Mouse (Mus musculus): ENCODE data around the gene Igfbp2. TPM values are rescaled to one million over a fixed set of nuclear protein-coding genes. Genes with fewer than 3 reads are reported as not detected.
A peak's percentile ranks its signal among the peaks of the same experiment; 100 is the strongest.

The Igfbp2 gene
- total RNA-seq, 1 experiment, result 1,066 TPM

DNA sequence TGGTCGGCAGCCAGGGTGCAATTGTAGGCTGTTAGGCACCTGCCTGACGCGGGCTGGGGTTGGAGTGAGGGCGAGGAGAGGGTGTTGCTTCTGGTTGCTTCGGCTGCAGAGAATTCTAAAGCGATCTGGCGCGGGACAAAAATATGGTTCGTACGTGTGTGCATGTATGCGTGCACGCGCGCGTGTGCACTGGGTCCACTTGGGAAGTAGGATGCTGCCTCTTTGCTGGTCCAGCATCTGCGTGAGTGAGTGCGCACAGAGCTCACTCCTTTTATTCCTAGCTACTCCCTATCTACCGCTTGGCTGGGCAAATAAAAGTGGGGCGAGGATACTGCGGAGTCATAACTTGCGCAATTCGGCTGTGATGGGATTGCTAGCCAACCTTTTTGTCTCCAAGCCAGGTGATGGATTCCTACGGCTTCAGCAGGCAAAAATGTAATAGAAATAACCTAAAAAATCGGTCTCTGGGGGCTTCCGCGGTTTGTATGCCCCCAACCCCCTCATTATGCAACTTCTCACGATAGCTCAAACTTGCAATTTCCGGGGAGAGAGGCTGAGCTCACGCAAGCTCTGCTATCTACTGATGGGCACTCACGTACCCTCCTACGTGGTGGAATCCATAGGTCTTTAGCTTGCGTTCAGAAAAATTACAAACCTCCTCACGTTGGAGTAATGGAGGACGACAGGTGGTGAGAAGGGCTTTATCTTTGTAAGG lies 47.6 kb downstream of the Igfbp2 start:
- Histone ChIP-seq H3K27ac (ENCODE audit: insufficient read depth, low read depth, low read length, poor library complexity, severe bottlenecking) (no peak overlapping the region), H3K4me1 (ENCODE audit: control insufficient read depth in 2 of 2, insufficient read depth in 2 of 2, low read length in 2 of 2, poor library complexity in 1 of 2) (no peaks in the 10 kb centered on the region; a peak in 2 of 4 replicates), H3K36me3 (ENCODE audit: control insufficient read depth, insufficient read depth, low read length, poor library complexity, severe bottlenecking) (no peaks in the 10 kb centered on the region), H3K9ac (ENCODE audit: insufficient read depth, low read depth, low read length, poor library complexity, severe bottlenecking) (no peak overlapping the region), H3K9me3 (ENCODE audit: control insufficient read depth, insufficient read depth, low read depth, low read length) (no peaks in the 10 kb centered on the region), H3K4me3 (ENCODE audit: insufficient read depth in 1 of 2, low read depth in 1 of 2, low read length in 2 of 2, poor library complexity in 1 of 2, severe bottlenecking in 1 of 2) (peak overlapping the region; percentile 31 to 61; a peak in 3 of 4 replicates)
- in situ Hi-C loops (cut with MboI; ENCODE audit: low sequenced_read_pairs in 2 of 2, unreplicated experiment in 2 of 2), result loop anchor here in 1 of 2 experiments (10.0 kb wide), 1 partner anchor 953 kb away; no protein-coding TSS in a partner anchor
- no peak for TF ChIP-seq ZNF384 (IDR thresholded peaks at IDR 0.05; ENCODE audit: low read depth, low read length)
- TF ChIP-seq ZC3H11A (IDR thresholded peaks at IDR 0.05; ENCODE audit: borderline replicate concordance, low read depth, low read length), result no peak
- TF ChIP-seq CHD2 (IDR thresholded peaks at IDR 0.05; ENCODE audit: low read depth, low read length), result no peak
- TF ChIP-seq HCFC1 (IDR thresholded peaks at IDR 0.05; ENCODE audit: borderline replicate concordance, insufficient read depth, low read length), result no peak
- TF ChIP-seq MAFK (IDR thresholded peaks at IDR 0.05; ENCODE audit: insufficient read depth, low read depth, low read length), result no peak
- DNase-seq (ENCODE audit: low read depth, low spot score), result no peak

- no peak overlapping the region for H3K9ac ChIP-seq (ENCODE audit: insufficient read depth, low read depth, low read length, poor library complexity, severe bottlenecking)
Observed at GRCm38 (mm10) chr1:72872521-72872920, 48.2 kb downstream of the Igfbp2 start.

DNA sequence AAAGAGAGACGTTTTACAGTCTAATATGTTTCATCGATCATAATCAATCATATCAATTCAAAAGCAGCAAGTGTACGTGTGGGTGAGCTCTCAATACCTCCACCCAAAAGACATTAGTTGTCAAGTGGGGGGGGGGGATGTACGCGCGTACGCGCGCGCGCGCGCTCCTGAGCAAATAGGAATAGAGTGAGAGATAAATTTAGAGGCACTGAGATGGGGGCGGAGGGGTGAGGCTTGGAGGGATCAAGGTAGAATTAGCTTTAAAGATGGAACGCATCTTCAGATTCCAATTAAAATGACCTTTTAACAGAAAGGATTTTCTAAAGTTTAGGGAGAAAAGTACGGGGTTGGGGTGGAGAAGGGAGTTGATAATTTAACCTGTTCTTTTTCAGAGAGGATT lies 48.8 kb downstream of the Igfbp2 start:
- in situ Hi-C loops (cut with MboI; ENCODE audit: low sequenced_read_pairs in 2 of 2, unreplicated experiment in 2 of 2), result loop anchor here in 1 of 2 experiments (10.0 kb wide), 1 partner anchor 952 kb away; no protein-coding TSS in a partner anchor
- Histone ChIP-seq H3K9me3 (ENCODE audit: control insufficient read depth, insufficient read depth, low read depth, low read length) (no peaks in the 10 kb centered on the region), H3K36me3 (ENCODE audit: control insufficient read depth, insufficient read depth, low read length, poor library complexity, severe bottlenecking) (no peaks in the 10 kb centered on the region), H3K9ac (ENCODE audit: insufficient read depth, low read depth, low read length, poor library complexity, severe bottlenecking) (no peak overlapping the region), H3K4me1 (ENCODE audit: control insufficient read depth in 2 of 2, insufficient read depth in 2 of 2, low read length in 2 of 2, poor library complexity in 1 of 2) (no peaks in the 10 kb centered on the region; a peak in 2 of 4 replicates), H3K4me3 (ENCODE audit: insufficient read depth in 1 of 2, low read depth in 1 of 2, low read length in 2 of 2, poor library complexity in 1 of 2, severe bottlenecking in 1 of 2) (peak overlapping the region; percentile 63 to 69; a peak in 3 of 4 replicates), H3K27ac (ENCODE audit: insufficient read depth, low read depth, low read length, poor library complexity, severe bottlenecking) (no peak overlapping the region)
- no peak for DNase-seq (ENCODE audit: low read depth, low spot score)
- TF ChIP-seq MAFK (IDR thresholded peaks at IDR 0.05; ENCODE audit: insufficient read depth, low read depth, low read length), result no peak
- TF ChIP-seq CHD2 (IDR thresholded peaks at IDR 0.05; ENCODE audit: low read depth, low read length), result no peak
- TF ChIP-seq HCFC1 (IDR thresholded peaks at IDR 0.05; ENCODE audit: borderline replicate concordance, insufficient read depth, low read length), result no peak
- TF ChIP-seq ZNF384 (IDR thresholded peaks at IDR 0.05; ENCODE audit: low read depth, low read length), result no peak
- TF ChIP-seq ZC3H11A (IDR thresholded peaks at IDR 0.05; ENCODE audit: borderline replicate concordance, low read depth, low read length), result no peak

More at GRCm38 (mm10) chr1:72872521-72872920, 48.2 kb downstream of the Igfbp2 start:
- in situ Hi-C loops (cut with MboI; ENCODE audit: low sequenced_read_pairs in 2 of 2, unreplicated experiment in 2 of 2), result loop anchor here in 1 of 2 experiments (10.0 kb wide), 1 partner anchor 952 kb away; no protein-coding TSS in a partner anchor
- no peaks in the 10 kb centered on the region; a peak in 2 of 4 replicates for H3K4me1 ChIP-seq (ENCODE audit: control insufficient read depth in 2 of 2, insufficient read depth in 2 of 2, low read length in 2 of 2, poor library complexity in 1 of 2)
- peak overlapping the region; percentile 14 to 63; a peak in 2 of 4 replicates for H3K4me3 ChIP-seq (ENCODE audit: insufficient read depth in 1 of 2, low read depth in 1 of 2, low read length in 2 of 2, poor library complexity in 1 of 2, severe bottlenecking in 1 of 2)
- no peak for TF ChIP-seq ZC3H11A (IDR thresholded peaks at IDR 0.05; ENCODE audit: borderline replicate concordance, low read depth, low read length)
- no peak for TF ChIP-seq HCFC1 (IDR thresholded peaks at IDR 0.05; ENCODE audit: borderline replicate concordance, insufficient read depth, low read length)
- no peak for TF ChIP-seq CHD2 (IDR thresholded peaks at IDR 0.05; ENCODE audit: low read depth, low read length)
- no peak for TF ChIP-seq MAFK (IDR thresholded peaks at IDR 0.05; ENCODE audit: insufficient read depth, low read depth, low read length)
- TF ChIP-seq ZNF384 (IDR thresholded peaks at IDR 0.05; ENCODE audit: low read depth, low read length), result no peak
- H3K27ac ChIP-seq (ENCODE audit: insufficient read depth, low read depth, low read length, poor library complexity, severe bottlenecking), result no peak overlapping the region
- H3K36me3 ChIP-seq (ENCODE audit: control insufficient read depth, insufficient read depth, low read length, poor library complexity, severe bottlenecking), result no peaks in the 10 kb centered on the region
- H3K9me3 ChIP-seq (ENCODE audit: control insufficient read depth, insufficient read depth, low read depth, low read length), result no peaks in the 10 kb centered on the region
- no peak for DNase-seq (ENCODE audit: low read depth, low spot score)

DNA sequence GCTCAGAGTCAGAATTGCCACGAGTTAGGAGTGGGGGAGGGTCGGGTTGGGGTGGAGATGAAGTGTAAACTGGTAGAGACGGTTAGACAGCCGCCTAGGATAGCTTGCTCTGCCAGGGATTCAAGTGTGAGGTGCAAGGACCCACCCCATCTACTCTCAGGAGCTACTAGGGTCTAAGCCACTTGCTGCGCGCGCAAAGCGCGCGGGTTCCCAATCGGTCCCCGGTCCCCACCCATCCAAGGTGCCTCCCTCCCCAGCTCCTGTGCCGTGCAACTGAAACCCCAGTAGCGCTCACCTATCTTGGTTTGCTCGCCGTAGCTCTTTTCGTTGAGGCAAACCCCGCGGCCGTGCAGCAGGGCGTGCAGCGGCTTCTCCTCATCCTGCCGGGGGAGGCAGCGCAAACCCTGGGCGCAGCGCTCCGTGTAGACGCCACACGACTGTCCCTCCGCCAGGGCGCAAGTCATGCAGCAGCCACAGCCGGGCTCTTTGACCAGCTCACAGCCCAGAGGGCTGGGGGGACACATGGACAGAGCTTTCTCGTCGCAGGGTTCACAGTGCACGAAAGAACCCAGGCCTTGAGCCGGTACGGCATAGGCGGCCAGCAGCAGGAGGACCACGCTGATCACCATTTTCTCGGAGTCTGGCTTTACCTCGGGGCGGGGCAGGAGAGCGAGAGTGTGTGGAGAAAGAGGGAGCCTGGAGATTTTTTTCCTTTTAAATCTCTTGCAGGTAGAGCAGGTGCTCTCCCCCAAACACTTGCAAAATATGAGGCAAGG lies 49.4 kb downstream of the Igfbp2 start:
- H3K4me1 ChIP-seq (ENCODE audit: control insufficient read depth in 2 of 2, insufficient read depth in 2 of 2, low read length in 2 of 2, poor library complexity in 1 of 2), result no peaks in the 10 kb centered on the region; a peak in 2 of 4 replicates

More for the DNA sequence above, 49.4 kb downstream of the Igfbp2 start:
- no peak for TF ChIP-seq ZNF384 (IDR thresholded peaks at IDR 0.05; ENCODE audit: low read depth, low read length)
- no peak for TF ChIP-seq MAFK (IDR thresholded peaks at IDR 0.05; ENCODE audit: insufficient read depth, low read depth, low read length)
- TF ChIP-seq CHD2 (IDR thresholded peaks at IDR 0.05; ENCODE audit: low read depth, low read length), result no peak
- no peak for TF ChIP-seq ZC3H11A (IDR thresholded peaks at IDR 0.05; ENCODE audit: borderline replicate concordance, low read depth, low read length)
- no peak for TF ChIP-seq HCFC1 (IDR thresholded peaks at IDR 0.05; ENCODE audit: borderline replicate concordance, insufficient read depth, low read length)
- no peak overlapping the region for H3K27ac ChIP-seq (ENCODE audit: insufficient read depth, low read depth, low read length, poor library complexity, severe bottlenecking)
- in situ Hi-C loops (cut with MboI; ENCODE audit: low sequenced_read_pairs in 2 of 2, unreplicated experiment in 2 of 2), result loop anchor here in 1 of 2 experiments (10.0 kb wide), 1 partner anchor 951 kb away; no protein-coding TSS in a partner anchor
- no peak for DNase-seq (ENCODE audit: low read depth, low spot score)
- H3K9me3 ChIP-seq (ENCODE audit: control insufficient read depth, insufficient read depth, low read depth, low read length), result no peaks in the 10 kb centered on the region
- H3K36me3 ChIP-seq (ENCODE audit: control insufficient read depth, insufficient read depth, low read length, poor library complexity, severe bottlenecking), result no peaks in the 10 kb centered on the region
- H3K4me3 ChIP-seq (ENCODE audit: insufficient read depth in 1 of 2, low read depth in 1 of 2, low read length in 2 of 2, poor library complexity in 1 of 2, severe bottlenecking in 1 of 2), result peak overlapping the region; percentile 63 to 69
- peak overlapping the region; percentile 57 for H3K9ac ChIP-seq (ENCODE audit: insufficient read depth, low read depth, low read length, poor library complexity, severe bottlenecking)
